Mouse (Mus musculus): ENCODE measurements around the gene Dgke. TPM values are rescaled to one million over a fixed set of nuclear protein-coding genes. Genes with fewer than 3 reads are reported as not detected.
"Not testable (repeated sequence)": the region's sequence is repeated elsewhere in the genome, so short reads cannot be mapped to it uniquely, and the experiment has no call there.

Dgke gene
- total RNA-seq, 2 experiments from 2014 or later, result 13.1 to 13.5 TPM

DNA sequence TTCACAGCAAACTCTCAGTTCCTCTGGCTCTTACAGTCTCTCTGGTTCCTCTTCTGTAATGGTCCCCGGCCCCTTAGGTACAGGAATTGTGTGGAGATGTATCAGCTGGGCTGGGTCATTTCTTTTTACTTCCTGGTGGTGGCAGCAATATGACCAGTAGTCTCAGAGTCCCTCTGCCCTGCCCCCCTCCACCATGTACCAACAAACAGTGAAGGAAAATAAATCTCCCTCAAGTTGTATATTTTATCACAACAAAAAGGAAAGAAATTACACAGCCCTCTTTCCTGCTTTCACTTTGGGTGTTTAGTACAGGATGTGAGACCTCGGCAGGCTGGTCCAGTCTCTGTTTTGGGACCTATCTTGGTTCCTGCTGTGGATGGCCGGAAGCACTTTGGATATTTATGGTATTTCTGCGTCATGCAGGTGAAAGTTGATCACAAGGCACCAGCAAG lies 9.7 kb upstream of the Dgke start:
- intact Hi-C loops (cut with DNase I), result no loop called here
- DNase-seq, result peak in 1 of 2 experiments; percentile 19

DNA sequence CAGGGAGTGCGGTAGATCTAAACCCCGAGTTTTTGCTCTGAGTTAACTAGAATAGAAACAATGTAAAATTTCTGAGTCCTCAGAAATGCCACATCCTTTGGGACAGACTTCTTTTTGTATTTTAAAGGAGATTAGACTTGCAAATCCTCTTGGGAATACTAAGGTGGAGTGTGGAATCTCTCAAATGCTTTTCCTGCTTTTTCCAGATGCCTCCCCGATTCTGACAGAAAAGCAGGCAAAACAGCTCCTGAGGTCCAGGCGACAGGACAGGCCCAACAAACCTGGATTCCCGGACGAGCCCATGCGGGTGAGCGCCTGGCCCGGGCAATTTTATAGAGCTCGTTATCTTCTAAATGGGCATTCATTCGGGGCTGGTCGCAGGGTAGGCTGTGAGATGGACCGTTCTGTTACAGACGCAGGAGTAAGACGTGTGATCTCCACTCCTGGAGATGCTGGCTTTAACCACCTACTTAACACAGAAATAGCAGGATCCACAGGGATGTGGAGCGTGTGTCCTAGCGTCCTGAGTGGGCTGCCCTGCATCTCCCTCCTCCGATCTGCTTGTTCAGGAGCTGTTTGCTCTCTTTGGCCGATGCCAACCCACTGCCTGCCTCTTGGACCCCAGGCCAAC lies 8.2 kb upstream of the Dgke start:
- no peak for DNase-seq
- intact Hi-C loops (cut with DNase I), result no loop called here

DNA sequence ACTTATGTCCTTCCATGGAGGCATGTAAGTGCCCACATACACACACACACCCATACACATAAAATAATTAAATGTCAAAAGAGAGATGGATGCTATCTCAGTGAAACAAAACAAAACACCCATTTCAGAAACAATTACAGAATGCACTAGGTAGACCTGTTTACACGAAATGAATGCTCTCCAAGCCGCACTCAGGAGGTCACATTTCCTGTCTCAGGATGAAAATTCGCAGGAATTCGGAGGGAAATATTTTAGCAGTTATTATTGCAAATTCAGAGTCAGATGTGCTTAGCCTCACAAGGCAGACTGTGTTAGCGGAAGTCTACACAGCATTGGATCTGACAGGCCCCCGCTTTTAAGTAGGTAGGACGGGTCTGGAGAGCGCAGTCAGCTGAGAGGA lies 6.9 kb upstream of the Dgke start, which contains the start of gene Gm525:
Gm525 (plus strand) TSS at position 301 of the 400 bp plus-strand sequence.
- intact Hi-C loops (cut with DNase I), result no loop called here
- DNase-seq, result no peak

DNA sequence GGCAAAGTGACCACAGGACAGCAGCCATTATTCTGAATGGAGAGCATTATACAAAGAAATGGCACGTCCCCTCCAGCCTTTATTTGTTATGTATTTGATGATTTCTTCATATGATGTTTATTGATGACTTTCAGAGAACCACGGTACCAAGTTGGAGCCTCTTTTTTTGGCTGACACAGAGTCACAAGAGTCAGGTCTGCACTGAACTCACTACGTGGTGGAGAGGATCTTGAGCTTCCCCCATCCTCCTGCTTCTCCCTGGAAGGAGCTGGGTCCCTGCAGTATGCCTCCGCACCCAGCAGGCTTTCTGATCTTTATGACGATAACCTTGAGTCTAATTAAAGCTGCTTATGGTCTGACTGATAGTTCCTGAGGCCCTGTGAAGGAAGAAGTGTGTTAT lies 4.9 kb upstream of the Dgke start:
- intact Hi-C loops (cut with DNase I), result no loop called here
- DNase-seq, result no peak

DNA sequence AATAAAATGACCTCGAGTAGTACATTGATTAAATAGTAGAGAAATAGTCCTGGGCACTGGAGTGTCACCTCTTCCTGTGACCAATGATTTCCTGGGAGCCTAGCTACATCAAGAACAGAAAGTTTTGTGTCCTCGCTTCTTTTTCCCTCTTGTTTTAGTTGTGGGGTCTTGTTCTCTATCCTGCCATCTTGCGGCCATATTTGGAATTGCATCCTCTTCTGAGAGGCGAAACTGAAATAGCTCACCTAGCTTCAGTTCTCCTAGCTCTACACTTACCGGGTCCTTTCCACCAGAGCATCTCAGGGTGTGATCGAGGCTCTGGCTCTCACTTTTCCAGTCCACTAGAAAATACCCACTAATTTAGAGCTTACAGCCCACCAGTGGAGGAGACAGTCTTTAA lies 2.7 kb upstream of the Dgke start:
- peak; percentile 74 to 84 for DNase-seq

DNA sequence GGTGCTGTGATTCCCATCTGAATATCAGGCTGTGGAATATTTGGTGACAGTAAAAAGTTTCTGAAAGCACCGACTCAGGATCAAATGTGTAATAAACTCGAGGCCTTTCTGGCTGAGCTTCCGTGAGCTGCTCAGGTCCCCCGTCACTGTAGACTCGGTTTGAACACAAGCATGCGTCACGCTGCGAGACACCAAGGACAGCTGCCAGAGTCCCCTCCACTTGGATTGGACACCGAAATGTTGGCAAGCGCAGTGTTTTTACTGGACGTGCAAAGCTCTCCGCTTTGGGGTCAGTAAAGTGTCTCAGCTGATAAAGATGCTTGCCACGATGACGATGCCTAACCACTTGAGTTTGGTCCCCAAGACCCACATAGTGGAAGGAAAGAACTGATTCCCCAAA lies 2.0 kb upstream of the Dgke start:
- peak; percentile 63 to 67 for DNase-seq
- intact Hi-C loops (cut with DNase I), result loop anchor here (1.0 kb wide), 1 partner anchor 79 kb away; no protein-coding TSS in a partner anchor

More for the DNA sequence above, 2.7 kb upstream of the Dgke start:
- intact Hi-C loops (cut with DNase I), result loop anchor here (1.0 kb wide), 1 partner anchor 80 kb away; no protein-coding TSS in a partner anchor

DNA sequence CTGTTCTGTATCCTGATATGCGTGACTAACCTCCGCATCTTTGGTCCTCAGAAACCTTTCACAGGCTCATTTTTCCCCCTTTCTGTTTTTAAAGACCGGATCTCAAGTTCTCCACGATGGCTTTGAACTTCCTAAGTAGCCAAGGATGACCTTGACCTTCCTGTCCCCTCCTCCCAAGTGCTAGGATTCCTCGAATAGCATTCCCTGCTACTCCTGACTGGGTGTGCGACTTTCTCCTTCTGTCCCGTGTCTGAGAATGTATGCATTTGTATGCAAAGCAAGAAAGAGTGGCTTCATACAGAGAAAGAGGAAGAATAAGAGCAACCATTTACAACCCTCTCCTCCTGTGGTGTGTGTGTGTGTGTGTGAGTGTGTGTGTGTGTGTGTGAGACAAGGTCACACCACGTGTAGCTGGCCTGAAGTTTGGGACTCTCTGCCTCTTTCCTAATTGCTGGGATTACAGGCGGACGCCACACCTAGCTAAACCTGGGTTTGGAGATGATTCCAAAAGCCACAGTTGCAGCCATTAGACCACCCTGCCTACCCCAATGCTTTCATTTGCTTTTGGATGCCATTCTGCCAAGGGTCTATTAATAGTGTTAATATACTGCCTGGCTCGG lies 1.3 kb upstream of the Dgke start:
- no peak for DNase-seq
- intact Hi-C loops (cut with DNase I), result no loop called here

DNA sequence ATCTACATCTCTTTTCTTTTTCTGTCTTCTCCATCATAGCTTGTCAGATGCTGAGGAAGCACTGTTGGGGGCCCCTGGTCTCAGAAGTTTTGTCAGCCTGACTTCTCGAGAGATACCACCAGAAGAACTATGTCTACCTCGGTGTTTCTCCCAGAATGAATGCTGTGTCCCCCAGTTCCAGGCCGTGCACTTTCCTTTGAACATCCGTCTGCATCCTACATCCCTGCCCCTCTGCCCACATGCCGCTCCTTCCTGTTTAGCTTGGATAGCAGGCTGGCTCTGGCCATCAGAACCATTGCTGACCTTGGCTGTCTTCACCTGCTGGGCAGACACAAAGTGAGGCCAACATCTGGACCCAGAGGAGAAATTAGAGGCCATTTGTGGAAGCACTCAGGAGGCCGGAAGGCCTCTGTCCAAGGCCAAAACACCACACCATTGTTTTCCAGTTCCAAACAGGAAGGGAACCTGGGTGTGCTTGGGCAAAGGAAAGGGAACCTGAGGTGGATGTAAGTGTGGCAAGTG lies 712 bp upstream of the Dgke start:
- intact Hi-C loops (cut with DNase I), result no loop called here
- DNase-seq, result peak; percentile 45 to 46

DNA sequence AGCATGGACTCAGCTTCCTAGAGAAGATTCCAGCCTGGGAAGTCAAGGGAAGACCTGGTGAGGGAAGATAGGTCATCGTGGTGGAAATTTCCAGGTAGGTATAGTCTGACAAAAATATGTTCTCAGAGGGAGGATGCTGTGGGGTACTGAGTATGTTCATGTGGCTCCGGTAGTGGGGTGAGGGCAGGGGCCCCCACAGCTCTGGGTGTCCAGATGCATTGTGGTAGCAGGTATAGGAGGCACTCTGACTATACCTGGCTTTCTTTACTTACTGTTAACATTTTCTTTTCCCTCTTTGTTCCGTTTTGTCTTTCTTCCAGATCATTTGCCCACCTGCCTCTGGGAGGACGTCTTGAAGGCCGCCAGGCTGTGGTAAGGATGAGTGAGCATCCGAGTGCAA lies 524 bp downstream of the Dgke start:
- intact Hi-C loops (cut with DNase I), result no loop called here
- DNase-seq, result no peak

DNA sequence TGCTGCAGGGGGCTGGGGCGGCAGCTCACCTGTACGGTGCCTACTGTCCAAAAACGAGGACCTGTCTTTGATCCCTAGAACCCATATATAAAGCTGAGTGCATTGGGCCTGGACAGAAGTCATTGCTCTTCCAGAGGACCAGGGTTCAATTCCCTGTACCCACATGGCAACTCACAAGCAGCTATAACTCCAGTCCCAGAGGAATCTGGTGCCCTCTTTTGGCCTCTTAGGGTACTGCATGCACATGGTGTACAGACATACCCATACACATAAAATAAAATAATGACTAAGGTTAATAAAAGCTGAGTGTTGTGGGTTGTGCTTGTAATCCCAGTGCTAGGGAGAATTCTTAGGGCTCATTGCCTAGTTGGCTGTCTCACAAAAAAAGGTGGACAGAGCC lies 1.4 kb downstream of the Dgke start:
- intact Hi-C loops (cut with DNase I), result no loop called here
- DNase-seq, result no peak

DNA sequence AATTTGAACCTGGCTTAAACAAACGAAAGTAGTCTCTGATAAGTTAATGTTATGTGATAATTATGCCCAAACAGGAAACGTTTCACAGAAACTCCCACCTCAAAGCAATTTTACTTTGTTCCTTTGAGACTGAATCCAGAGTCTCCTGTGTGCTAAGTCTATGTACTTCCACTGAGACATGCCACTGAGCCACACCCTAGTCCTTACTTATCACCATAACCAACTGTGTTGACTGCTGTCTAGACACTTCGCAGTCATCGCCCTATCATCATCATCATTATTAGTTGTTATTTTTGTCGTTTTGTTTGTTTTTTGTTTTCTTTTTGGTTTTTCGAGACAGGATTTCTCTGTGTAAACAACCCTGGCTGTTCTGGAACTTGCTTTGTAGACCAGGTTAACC lies 2.3 kb downstream of the Dgke start:
- intact Hi-C loops (cut with DNase I), result no loop called here

DNA sequence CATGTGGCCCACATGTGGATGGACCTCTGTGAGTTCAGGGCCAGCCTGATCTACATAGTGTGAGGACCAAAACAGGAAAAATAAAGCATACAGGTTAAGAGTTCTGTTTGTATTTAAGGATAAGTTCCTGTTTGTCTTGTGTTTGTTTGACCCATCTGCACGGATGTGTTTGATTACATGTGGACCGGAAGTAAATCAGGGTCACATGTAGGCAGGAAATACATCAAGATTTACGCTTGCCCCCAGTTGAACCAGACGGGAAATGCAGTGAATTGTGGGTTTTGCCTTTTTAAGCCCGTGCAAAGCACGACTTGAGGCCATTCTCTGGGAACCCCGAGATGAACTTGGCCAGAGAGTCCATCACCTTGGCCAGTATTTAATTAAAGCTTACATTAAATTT lies 5.3 kb downstream of the Dgke start:
- intact Hi-C loops (cut with DNase I), result no loop called here

More for the DNA sequence above, 2.3 kb downstream of the Dgke start:
- no peak for DNase-seq

DNA sequence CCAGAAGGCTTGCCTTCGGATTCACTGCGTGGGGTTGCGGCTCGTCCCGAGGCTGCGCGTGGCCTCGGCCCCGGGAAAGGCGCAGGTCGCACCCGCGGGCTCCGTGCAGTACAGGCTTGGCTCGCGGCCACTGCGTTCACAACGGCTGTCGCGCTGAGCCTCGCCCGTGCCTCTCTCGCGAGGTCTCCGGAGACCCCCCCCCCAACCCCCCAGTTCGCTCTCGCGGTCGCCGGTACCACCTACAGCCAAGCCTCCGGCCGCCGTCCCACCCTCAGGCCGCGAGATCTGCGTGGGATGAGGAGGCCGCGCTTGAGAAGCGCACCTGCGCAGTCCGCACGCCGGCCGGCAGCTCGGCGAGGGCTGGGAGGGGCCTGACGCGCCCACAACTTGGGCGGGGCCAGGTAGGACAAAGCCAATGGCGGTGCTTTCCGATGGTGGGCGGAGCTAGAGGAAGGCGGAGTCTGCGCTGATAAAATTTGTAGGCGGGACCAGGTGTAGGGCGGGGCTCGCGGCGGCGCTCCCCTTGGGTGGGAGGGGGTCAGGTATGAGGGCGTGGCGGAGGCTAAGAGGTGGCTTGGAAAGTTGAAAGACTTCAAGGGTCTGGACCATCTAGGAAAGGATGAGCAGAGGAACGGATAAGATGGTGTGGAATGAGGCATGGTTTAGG lies 6.1 kb downstream of the Dgke start:
- intact Hi-C loops (cut with DNase I), result no loop called here
- peak; percentile 92 for DNase-seq

More for the DNA sequence above, 5.3 kb downstream of the Dgke start:
- DNase-seq, result no peak

DNA sequence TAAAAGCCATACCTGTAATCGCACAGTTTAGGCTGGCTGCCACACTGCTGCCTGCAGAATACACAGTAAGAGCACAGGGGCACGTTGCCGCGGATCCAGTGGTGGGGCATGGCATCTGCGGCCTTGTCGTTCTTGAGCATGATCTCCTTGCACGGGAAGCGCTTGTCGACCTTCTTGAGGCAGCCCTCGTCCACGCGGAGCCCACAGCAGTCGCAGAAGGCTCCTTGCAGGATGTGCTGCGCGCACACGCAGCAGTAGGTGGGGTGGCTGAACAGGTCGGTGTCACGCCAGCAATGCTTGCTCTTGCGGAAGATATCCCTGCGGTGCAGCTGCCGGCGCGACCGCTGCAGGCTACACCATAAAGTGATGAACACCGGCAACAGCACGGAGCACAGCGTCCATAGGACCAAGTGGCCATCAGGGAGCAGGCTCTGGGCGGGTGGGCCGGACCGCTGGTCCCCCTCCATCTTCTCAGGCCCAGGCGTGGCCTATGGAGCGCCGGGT lies 6.7 kb downstream of the Dgke start:
- no peak for DNase-seq
- intact Hi-C loops (cut with DNase I), result no loop called here

DNA sequence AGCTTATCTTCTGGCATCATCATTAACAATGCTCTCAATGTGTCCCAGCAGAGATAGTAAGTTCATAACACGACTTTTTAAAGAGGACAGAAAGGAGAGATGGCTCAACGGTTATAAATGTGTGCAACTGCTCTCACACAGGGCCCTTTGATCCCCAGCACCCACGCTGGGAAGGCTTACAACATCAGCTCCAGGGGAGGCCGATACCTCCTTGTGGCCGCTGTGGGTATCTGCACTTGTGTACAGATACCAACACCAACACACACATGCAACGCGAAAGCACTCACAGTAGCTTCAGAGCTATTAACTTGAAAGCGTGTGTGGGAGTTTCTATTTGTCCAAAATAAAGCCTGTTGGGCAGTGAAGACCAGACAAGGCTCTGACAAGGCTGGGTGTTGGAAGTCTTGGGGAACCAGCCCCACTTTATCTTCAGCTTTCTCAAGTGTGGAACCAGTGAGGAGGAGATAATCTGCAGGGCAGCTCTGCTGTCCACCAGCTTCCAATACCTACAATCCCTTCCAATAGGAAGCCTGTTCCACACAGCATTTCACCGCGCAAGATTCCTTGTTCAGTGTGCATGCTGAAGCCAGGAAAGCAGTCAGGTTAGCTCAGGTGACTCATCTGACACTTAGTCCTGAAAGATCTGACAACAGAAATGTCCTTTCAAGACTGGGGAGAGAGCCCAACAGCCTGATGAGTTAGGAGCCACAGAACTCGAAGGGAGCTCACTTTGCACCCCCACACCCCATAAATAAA lies 8.0 kb downstream of the Dgke start:
- intact Hi-C loops (cut with DNase I), result no loop called here
- peak in 1 of 2 experiments; percentile 38 for DNase-seq

DNA sequence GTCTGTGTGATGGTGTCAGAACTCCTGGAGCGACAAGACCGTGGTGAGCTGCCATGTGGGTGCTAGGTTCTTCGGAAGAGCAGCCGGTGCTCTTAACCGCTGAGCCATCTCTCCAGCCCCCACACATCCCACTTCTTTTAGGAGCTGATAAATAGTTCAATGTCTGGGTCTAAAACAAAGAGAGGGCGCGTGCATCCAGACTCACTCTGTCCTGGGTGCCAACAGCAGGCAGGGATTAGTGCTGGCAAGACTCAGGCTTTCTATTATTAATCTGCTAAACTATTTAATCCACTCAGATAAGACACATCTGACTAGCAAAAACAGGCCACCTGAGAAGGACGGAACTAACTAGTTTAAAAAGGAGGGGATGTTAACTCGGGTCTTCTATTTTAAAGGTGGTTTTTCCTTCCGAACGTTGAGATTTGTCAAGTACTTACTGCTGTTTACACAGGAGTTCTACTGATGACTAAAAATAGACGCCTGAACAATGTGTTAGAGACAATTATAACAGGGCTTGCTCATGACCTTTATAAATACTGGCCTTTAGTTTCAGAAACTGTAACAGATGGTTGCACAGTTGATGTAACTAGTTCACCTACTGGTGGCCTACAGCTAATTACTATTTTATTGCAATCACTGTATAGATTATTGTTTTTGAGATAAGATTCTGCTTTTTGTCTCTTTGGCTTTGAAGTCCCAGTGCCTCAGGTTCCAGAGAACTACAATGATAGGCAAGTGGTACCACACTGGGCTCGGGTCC lies 10.5 kb downstream of the Dgke start:
- intact Hi-C loops (cut with DNase I), result no loop called here
- DNase-seq, result peak in 1 of 2 experiments; percentile 48

DNA sequence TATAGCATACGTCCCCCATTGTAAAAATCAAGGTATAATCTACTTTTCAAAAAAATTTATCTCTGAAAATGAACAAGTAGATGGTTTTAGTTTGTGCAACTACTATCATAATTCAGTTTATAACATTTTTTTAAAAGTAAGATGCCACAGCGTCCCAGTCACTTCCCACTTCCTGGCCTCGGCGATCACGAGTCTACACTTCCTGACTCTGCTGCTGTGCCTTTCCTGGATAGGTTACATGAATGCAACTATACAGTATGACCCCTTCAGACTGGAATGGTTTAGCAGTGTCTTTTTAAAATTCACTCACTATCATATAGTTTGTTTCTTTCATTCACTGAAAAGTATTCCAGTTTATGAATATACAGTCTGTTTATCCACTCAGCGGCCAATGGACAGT lies 14.9 kb downstream of the Dgke start:
- DNase-seq, result no peak
- intact Hi-C loops (cut with DNase I), result no loop called here

DNA sequence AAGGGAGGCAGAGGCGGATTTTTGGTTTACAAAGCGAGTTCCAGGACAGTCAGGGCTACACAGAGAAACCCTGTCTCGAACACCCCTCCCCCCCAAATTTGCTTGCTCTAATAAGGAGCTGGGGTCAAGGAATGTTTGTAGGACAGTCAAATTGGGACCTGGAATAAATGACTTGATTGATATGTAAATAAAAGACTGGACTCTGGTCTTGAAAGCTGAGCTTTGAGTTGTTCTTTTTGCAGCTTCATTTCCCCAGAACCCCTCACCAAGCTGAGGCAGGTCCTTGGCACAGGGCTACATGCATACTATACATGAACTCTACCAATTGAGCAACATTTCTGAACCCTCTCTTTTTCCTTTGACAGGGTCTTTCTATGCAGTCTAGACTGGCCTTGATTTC lies 20.6 kb downstream of the Dgke start:
- intact Hi-C loops (cut with DNase I), result no loop called here
- DNase-seq, result no peak

DNA sequence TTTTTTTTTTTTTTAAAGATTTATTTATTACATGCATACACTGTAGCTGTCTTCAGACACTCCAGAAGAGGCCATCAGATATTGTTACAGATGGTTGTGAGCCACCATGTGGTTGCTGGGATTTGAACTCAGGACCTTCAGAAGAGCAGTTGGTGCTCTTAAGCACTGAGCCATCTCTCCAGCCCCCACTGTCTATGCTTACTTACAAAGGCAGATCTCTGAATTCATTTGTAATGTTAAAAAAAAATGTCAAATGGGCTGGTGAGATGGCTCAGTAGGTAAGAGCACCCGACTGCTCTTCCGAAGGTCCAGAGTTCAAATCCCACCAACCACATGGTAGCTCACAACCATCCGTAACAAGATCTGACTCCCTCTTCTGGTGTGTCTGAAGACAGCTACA lies 21.1 kb downstream of the Dgke start:
- DNase-seq; intact Hi-C loops (cut with DNase I): not testable (repeated sequence)

DNA sequence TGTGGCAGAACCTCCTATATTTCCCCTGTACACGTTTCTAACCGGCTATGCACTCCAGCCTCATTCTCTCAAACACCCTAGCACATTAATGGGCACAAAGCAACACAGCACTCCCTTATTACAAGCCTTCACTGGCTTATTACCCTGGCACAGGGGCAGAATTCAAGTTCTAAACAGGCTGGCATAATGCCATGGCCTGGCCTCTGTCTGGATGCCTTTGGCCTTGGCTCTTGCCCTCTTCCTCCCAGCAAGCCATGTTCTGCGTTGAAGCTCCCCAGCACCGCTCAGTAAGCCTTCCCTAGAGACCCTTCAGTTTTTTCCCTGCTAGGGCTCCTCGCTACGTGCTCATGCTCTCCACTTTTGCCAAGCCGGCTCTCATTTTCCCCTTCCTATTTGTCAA lies 23.6 kb downstream of the Dgke start:
- intact Hi-C loops (cut with DNase I), result no loop called here
- DNase-seq, result no peak
